Mouse (Mus musculus) olfactory bulb, adult 2 months (tissue): ENCODE results near the gene Olfr1377.

Experiments used
- CTCF ChIP-seq: fragments of 200-500 bp; IDR thresholded peaks from 2 replicates; pipeline ENCODE4 v1.5.1; 2012; ENCODE audit warnings: low read depth, mild to moderate bottlenecking, low read length, moderate library complexity; ENCODE audit not compliant: insufficient read depth
- POLR2A ChIP-seq: fragments of 200-500 bp; IDR thresholded peaks from 2 replicates; pipeline ENCODE4 v1.6.1; 2012; ENCODE audit warnings: mild to moderate bottlenecking, low read depth, low read length, moderate library complexity; ENCODE audit not compliant: insufficient read depth

GRCm38 (mm10) chr11:51032851-51033250, 51.1 kb downstream of the Olfr1377 start:
- TF ChIP-seq POLR2A (no peak), CTCF (no peak)
